Mouse (Mus musculus) thymus, postnatal 25 days (tissue): Measurements from ENCODE around the gene Xxylt1.
A peak's percentile ranks its signal among the peaks of the same experiment; 100 is the strongest.

Experiments used
- DNase-seq: peaks from one replicate; pipeline ENCODE4 v3.0.0; 2022

Gene Xxylt1

DNA sequence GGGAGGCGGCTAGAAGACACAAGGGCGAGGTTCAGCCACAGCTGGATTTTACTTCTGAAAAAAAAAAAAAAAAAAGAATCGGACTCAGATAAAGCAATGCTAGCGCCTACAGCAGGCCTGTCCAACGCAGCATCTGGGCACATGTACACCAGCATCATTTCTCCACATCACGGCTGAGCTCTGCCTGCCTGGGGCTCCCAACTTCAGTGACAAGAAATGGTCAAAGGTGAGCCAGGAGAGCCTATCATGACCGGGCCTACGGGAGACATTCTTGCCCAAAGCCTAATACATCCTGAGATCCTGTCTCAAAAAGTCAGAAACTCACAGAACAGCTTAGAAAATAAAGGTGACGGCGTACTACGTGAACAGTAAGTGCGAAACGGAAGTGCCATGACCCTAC is 20.5 kb downstream of the Xxylt1 start:
- DNase-seq: no peak

DNA sequence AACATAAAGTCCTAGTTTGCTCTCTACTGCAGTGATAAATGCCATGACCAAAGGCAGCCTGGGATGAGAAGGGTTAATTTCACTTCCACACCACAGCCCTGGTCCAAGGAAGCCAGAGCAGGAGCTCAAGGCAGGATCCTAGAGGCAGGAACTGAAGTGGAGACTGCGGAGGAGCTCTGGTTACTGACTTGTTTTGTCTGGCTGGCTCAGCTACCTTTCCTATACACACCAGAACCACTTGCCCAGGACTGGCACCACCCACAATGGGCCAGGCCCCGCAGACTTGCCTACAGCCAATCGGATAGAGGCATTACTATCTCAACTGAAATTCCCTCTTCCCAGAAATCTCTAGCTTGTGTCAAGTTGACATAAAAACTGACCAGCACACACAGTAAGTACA is 21.0 kb downstream of the Xxylt1 start:
- no peak for DNase-seq

DNA sequence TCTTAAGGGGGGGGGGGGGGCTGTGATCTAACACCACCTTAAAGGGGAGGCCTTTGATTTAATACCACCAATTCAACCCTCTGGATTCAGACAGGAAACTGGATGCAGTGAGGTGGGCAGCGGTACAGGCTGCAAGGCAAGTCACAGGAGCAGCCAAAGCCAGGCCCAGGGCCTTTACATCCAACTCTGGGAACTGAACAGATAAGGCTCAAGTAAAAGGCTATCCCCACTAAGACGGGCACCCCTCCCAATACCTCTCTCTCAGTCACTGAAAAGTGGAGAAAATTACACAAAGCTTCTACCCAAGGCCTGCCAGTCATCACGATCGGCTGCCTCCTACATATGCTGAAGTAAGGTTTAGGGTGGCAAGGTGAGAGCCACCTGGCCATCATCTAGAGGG is 21.5 kb downstream of the Xxylt1 start:
- no peak for DNase-seq

DNA sequence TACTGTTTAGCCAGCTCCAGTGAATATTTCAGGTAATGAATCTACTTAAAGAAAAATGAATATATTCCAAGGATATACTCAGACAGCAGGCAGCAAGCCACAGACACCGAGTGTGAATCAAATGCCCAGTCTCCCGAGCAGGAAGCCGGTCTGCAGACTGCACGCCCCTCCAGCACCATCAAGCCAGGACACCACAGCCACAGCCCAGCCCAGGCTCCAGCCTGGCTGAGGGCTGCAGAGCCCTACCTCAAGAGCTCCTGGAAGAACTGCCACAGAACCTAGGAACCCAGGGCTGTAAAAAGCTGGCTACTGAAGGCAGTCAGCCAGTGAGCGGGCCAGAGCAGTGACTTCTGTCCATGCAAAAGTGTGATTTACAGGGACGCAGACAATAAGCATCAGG is 28.4 kb downstream of the Xxylt1 start:
- no peak for DNase-seq

DNA sequence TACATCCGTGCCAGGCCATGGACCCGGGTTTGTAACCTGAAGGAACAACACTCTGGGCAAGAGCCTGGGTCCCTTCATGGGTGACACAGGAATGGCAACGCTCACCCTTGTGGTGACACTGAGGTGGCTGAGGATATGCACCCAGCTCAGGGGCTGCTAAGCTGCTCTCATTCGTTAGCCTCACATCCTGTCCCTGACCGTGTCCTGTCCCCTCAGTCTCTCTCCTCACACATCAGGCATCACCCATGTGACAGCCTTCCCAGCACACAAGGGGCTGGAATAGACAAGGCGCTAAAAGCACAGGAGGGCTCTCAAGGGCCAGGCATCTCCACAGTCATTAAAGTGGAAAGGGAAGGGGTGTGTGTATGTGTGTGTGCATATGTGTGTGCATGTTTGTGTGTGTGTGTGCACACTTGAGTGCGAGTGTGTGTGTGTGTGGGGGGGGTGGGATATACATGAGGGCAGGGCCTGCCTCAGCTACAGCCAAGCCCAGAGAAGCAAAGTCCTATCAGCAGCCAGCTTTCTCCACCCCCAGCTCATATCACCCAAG is 29.0 kb downstream of the Xxylt1 start:
- DNase-seq: no peak

DNA sequence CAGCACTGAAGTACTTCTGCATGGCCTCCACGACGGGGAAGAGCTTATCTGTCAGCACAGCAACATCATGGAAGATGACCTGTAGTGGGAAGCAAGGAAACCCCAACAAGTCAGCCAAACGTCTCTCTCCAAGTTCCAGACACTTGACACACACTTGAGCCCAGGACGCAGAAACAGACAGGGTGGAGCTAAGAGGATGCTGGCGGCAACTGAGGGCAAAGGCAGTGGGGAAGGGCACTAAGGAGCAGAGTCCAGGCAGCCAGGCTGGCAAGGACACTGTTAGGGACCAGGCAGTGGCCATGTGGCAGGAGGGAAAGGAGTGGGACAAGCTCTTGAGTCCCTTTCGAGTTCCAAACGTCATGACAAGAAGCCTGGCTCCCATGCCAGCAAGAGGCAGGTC is 30.5 kb downstream of the Xxylt1 start:
- no peak for DNase-seq

DNA sequence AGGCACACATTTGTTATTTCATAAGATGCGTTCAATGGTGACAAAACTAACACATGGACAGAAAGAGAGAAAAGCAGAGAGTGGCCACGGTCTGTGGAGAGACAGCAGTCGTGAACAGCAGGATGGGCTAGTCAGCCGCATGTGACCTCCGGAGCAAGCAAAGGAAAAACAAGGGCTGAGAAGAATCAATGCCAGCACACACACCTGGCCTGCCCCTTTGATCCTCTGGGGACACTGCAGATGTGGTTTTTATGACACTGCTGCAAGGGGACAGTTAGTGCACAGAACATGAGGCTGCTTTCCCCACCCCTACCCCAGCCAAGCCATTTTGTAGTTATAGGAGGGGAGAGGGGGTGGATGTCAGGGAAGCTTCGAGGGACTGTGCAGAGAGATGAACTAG is 33.0 kb downstream of the Xxylt1 start:
- DNase-seq: no peak

DNA sequence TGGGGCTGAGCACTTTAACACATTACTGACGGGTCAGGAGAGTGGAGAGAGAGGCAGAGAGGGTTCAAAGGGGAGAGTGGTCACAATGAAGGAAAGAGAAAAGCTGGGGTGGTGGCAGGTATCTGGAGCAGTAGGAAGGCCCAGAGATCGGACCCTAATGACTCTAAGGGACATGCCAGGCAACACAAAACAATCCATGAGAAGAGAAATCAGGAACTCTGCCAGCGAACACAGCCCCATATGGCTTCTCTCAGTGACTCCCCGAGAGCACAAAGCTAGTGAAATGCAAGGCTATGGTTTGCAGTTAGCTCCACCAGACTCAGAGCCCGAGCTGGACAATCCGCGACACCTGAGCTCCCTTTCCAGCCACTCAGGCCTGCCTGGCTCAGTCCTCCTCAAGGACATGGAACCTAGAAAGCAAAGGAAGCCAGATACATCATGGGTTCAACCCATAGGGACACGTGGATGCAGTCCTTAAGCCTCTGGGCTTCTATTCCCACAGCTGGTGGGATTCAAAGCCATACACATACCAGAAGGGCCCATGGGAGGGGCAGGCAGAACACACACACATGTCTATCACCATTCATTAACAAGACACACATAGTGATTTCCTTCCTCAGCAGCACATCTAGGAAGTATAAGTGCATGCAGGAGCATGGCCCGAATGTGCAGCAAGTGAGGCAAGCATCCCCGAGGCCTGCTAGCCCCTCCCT is 33.9 kb downstream of the Xxylt1 start:
- no peak for DNase-seq

DNA sequence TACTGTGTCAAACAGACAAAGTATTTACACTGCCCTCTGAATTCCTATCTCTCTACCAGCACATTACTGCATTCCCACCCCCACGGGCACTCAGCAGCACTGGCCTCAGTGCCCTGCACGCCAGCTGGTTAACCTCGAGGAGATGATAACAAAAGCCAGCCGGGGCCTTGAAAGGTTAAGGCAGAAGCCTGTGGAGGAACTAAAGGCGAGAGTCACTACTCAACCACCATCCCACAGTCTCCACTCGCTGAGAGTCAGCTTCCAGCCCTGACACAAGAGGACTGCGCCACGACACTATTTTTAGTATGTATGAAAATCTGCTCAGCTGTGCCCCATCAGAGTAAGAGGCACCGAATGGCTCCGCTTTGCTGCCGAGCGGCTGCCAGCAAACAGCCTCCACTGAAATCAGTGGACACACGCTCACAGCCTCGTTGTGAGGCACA is 35.0 kb downstream of the Xxylt1 start:
- no peak for DNase-seq

DNA sequence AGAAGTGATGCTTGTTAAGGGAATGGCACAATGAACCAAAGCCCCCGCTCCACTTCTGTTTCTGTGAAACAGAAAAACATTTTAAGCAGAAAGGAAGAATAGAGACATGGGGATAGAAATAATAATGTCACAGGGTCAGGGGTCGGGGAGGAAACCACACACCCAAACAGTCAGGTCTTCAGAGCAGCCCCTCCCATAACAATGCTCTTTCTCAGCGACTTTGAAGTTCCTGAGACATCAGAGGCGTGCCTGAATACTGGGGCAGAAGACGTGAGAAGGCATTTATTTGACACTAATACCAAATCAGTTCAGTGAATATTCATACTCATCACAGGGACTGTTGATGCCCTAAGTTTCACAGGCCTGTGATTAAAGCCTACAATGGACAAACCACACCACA is 36.0 kb downstream of the Xxylt1 start:
- DNase-seq: no peak

DNA sequence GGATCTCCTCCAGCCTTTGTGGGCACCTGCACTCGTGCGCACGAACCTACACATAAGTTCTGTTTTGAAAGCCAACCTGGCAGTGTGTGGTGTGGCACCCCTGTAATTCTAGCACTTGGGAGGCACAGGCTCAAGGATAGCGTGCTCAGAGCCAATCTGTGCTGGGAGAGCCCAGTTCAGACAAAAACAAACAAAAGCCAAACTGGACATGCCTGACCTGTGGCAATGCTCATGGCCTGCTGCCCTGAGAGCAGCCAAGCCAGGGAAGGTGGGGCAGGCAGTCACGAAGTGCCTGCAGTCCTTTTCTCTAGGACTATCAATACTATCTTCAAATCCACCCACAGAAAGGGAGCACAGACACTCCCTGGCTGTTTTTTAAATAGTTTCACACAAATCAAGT is 38.1 kb downstream of the Xxylt1 start:
- no peak for DNase-seq

DNA sequence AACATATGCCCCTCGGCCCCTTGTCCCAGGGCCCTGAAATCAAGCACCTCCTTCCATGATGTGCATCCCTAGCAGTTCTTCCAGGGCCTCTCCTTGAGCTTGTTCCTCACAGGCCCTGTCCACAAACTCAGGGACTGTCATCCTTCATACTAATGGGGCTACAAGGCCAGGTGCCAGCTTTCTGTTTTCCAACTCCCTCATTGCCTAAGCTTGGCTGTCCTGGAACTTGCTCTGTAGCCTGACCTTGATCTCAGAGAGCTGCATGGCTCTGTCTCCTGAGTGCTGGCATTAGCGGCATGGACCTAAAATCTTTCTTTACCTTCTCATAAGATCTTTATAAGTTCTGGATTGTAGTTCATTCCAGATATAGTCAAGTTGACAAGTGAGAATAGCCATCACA is 39.7 kb downstream of the Xxylt1 start:
- DNase-seq: no peak

DNA sequence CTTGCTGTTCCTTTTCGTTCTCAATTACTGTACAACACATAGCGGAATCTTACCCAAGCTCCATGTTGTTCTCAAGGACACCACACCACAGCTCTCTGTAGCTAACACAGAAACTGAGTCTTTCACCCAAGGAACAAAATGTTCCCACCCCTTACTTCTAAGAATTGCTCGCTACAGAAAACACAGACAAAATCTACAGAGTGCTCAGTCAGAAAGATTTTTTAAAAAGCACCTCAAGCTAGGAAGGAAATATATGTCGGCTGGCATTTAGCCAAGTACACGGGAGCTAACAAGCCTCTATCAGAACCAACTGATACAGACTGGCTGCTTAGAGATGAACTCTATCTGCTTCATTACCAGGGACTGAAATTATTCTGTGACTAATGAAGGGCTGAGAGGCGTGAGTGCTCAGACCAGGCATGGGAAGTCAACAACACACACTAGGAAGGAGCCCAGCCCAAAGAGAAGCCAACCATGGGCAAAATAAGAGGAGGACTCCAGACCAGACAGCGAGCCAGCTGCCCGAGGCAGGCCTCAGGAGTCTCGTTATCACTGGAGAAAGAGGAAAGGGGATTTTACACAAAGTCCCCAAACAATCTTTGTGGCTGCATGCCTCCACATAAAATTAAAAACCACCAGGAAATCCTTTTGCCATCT is 41.3 kb downstream of the Xxylt1 start:
- DNase-seq: no peak

DNA sequence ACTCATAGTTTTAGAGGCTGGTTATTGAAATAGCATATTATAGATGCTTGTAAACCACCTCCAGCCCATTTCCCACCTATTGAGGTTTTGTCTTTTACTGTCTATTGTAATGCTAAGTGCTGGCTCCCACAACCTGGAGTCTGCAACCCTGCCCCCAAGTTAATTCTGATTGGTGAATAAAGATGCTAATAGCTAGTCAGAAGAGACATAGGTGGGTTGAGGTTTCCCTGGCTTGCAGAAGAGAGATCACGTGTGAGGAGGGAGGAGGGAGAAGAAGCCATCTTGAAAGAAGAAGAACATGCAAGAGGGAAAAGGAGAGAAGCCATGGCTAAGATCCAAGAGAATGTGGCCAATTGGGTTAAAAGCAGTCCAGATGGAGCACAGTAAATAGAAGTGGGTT is 43.8 kb downstream of the Xxylt1 start:
- DNase-seq: no peak

DNA sequence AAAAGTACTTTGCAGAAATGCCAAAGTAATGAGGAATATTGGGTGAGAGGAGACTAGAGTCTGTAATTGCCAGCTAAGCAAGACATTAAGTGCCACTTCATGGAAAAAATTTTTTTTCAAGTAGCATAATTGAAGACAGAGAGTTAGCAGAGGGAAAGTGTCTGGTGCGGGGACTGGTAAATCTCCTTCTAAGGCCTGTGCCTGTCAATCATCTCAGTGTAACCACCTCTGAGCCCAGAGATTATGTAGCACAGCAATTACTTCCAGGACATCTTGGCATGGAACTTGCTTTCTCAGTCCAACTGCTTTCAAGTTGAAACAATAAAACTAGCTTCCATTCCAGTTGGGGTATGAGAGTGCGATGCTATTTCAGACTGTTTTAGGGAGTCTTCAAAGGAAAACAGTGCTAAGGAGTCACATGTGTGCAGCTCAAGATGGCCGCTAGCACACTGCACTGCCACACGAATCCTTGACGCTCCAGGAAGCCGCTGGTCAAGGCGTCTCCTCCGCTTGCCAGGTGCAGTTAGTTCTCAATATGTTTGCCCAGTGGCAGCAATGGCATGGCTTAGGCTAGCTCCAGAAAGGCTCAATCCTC is 45.5 kb downstream of the Xxylt1 start:
- DNase-seq: no peak

DNA sequence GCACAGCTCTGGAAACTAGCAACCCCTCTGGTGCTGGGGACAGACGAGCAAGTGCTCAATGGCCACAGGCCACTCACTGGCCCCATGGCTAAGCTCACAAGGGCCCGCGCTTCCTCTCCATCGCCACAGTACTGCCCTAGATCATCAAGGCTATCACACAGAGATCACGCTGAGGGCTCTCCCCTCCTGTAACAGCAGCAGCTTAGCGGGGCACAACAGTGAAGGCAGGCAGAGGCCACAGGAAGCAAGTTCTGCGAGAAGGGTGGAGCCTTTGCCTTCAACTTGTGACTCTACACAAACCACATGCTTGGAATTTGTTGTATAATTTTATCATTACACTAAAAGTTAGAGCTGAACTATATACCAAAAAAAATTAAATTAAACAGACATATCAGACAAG is 46.0 kb downstream of the Xxylt1 start:
- peak; percentile 20 for DNase-seq

DNA sequence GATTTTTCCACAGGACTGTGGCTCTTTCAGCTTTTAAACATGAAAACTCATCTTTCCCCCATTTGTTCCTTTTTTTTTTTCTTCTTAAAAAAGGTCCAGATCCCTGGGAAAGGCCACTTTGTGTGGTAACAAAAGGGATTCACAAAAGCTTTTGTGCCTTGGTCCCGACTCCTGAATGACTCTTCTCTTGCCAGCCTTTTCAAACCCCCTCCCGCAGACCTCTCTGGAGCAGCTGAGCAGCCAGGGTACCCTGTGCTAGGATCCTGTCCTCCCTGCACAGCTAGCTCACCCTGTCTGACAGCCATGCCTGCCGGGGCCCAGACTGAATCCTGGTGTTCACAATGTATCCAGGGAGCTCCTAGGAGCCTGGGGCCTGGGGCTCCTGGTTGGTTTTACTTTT is 47.2 kb downstream of the Xxylt1 start:
- DNase-seq: no peak

DNA sequence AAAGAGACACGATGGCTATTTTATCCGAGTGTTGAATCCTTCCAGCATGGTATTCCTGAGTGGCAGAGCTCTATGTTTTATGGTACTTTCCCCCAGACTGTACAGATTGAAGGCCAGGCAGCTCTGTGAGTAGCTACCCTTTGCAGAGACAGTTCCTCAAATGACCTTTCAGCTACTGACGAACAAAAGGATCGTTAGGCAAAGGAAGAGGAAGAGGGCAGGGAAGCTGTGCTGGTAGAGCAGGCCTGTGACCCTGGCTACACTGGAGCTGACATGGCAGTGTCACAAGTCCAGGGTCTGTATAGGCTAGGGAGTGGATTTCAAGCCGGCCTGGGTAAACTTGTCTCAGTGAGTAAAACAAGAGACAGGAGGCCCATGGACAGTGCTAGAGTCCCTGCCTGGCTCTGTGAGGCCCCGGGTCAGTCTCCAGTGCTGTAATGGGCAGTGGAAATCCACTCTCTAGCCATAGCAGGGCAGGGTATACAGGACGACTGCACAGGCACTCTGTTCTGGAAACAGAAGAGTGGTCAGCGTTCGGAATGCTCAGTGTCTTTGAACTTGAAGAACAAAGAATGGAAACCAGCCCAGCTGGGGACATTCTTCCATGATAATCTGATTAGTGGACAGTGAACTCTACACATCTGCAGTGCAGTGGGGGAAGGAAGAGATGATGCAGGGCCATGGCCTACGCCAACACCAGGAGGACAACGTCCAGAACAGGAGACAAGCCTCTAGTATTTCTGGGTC is 51.3 kb downstream of the Xxylt1 start:
- DNase-seq: no peak

DNA sequence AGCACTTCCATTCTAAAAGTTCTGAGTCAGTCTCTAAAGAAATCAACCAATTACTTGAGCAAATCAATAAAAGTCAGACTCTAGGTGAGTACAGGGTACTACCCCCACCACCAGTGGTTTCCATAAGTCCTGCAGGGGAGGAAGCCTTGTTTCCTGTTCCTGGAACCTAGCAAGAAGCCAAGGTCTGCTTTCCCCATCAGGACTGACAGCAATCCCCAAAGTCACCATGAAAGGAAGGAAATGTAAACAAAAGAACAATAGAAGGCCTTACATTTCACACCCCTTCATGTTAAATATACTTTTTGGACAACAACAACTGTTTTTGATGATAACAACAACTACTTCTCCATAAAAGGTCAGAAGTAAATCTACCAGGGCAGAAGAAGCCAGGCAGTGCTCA is 53.6 kb downstream of the Xxylt1 start:
- no peak for DNase-seq

DNA sequence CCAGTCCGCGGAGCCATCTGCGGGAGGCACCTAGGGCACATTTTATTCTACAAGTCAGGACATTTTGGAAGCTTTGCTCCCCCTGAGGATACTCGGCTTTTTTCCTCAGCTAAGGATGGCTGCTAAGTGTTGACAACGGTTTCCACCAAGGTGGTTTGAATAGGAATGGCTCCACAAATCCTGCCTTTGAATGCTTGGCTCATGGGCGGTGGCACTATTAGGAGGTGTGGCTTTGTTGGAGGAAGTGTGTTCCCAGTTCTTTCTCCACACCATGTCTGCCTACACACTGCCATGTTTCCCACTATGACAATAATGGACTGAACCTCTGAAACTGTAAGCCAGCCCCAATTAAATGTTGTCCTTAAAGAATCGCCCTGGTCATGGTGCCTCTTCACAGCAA is 55.7 kb downstream of the Xxylt1 start:
- DNase-seq: no peak

DNA sequence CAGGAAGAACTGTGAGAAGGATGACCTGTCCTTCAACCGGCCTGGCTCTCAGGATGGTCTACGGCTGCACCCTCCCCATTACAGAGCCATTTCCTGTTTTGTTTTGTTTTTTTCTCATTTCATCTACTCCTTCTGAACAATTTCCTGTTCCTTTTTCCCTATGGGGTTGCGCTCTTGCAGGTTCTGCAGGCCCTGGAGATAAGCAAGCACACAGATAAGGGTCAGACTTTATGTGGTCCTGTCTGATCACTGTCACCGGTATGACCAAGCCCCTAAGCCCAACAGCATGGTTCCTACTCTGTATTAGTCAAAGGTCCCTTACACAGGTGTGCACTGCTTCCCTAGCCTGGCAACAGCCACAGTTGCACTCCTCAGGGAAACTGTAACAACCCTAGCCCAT is 56.2 kb downstream of the Xxylt1 start:
- no peak for DNase-seq

DNA sequence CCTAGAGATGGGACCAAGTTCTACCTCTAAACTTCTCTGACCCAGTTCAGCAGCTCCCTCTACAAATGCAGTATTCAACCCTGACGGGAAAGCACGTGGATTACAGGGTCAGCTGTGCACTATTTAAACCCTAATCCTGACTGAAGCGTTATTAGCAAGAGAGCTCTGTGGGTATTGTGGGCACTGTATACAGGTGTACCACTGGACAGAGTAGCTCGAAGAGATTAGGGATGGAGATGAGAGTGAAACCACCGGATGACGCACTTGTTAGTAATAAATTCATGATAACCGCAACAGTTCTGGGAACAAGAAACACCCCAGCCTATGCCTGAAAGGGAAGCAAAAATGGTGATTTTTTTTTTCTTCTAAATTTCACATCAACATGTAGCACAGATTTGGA is 57.0 kb downstream of the Xxylt1 start:
- DNase-seq: no peak

DNA sequence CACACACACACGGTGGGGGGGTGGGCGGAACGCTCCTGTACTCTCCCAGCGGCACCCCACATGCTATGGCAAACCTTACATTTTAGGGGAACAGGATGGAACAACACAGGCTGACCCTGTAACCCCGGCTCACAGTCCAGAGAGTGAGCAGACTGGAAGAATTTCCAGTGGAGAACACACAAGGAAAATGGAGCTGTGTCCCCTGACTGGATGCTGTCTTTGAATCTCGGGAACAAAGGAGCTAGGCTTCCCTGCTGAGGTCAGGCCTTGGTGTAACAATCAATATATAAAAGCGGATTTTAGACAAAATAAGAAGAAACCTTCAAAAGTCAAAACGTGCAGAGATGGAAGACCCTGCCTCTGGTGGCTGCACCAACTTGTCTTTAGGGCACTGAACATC is 57.4 kb downstream of the Xxylt1 start:
- DNase-seq: no peak

DNA sequence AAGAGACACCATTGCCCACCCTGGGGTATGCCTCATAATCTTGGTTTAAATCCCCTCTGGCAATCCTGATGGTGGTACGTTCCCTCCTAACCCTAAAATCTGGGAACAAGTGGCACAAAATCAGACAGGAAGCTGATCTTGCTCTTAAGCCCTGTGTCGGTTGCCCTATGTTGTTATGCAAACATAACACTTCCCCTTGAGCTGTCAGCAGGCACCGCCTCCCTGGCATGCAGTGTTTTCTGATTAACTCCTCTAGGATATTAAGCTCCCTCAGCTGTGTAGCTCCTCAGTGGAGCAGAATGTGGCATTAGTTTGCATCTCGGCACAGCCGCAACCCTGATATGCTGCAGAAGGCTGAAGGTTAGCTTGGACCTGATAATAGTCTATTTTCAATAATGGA is 58.9 kb downstream of the Xxylt1 start:
- no peak for DNase-seq
